Mouse (Mus musculus): ENCODE measurements around the gene Rpl23. TPM values are rescaled to one million over a fixed set of nuclear protein-coding genes. Genes with fewer than 3 reads are reported as not detected.

Rpl23 gene
- polyA plus RNA-seq, 1 experiment from 2014 or later = 774 TPM

DNA sequence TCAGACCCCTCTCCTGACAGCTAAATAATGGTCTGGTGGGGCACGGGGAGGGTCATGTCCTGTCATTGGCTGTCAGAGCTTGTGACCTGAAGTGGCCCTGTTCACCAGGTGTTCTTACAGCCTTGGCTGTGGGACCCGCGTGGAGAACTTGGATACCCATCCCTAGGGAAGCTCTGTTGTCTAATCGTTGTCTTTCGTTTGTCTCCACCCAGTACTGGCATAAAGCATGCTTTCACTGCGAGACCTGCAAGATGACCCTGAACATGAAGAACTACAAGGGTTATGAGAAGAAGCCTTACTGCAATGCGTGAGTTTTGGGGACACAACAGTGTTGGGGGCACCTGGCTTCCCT lies 24.4 kb upstream of the Rpl23 start:
- 56% methylated on average over 7 of the region's 7 CpGs for whole genome bisulfite sequencing
- H3K9ac ChIP-seq (replicated peaks; ENCODE audit: low read depth, low read length) = no peak overlapping the region
- peaks cover 88% of the 10 kb centered on the region for H3K4me1 ChIP-seq (ENCODE audit: control insufficient read depth, insufficient read depth, low read length)
- H3K4me3 ChIP-seq (ENCODE audit: low read depth, low read length) = no peak overlapping the region
- ATAC-seq (ENCODE audit: insufficient number of reproducible peaks, insufficient read depth, low FRiP score, low read depth) = no peak
- H3K4me2 ChIP-seq (replicated peaks; ENCODE audit: low read depth, low read length) = no peak overlapping the region; the same call in 1 of the 2 replicates
- peaks cover 21% of the 10 kb centered on the region for H3K36me3 ChIP-seq (ENCODE audit: control insufficient read depth, insufficient read depth, low read length)
- H3K9me3 ChIP-seq (ENCODE audit: control insufficient read depth, low read depth, low read length) = no peaks in the 10 kb centered on the region
- H3K27me3 ChIP-seq (ENCODE audit: control insufficient read depth, insufficient read depth, low read length) = no peaks in the 10 kb centered on the region
- peak overlapping the region; percentile 92; the same call in 1 of the 2 replicates for H3K27ac ChIP-seq (ENCODE audit: low read length)

- Histone ChIP-seq H3K4me2 (replicated peaks; ENCODE audit: low read depth, low read length) (peak overlapping the region; percentile 48), H3K4me1 (ENCODE audit: control insufficient read depth, insufficient read depth, low read length) (peaks cover 89% of the 10 kb centered on the region), H3K4me3 (ENCODE audit: low read depth, low read length) (no peak overlapping the region; the same call in 1 of the 2 replicates), H3K27me3 (ENCODE audit: control insufficient read depth, insufficient read depth, low read length) (no peaks in the 10 kb centered on the region), H3K9ac (replicated peaks; ENCODE audit: low read depth, low read length) (no peak overlapping the region; the same call in 1 of the 2 replicates), H3K9me3 (ENCODE audit: control insufficient read depth, low read depth, low read length) (no peaks in the 10 kb centered on the region), H3K27ac (ENCODE audit: low read length) (peak overlapping the region; percentile 92), H3K36me3 (ENCODE audit: control insufficient read depth, insufficient read depth, low read length) (peaks cover 21% of the 10 kb centered on the region)
- ATAC-seq (ENCODE audit: insufficient number of reproducible peaks, insufficient read depth, low FRiP score, low read depth) = no peak
- 19% methylated on average over 15 of the region's 15 CpGs for WGBS
These were observed 23.7 kb upstream of the Rpl23 start for GRCm38 (mm10) chr11:97805662-97806612.

DNA sequence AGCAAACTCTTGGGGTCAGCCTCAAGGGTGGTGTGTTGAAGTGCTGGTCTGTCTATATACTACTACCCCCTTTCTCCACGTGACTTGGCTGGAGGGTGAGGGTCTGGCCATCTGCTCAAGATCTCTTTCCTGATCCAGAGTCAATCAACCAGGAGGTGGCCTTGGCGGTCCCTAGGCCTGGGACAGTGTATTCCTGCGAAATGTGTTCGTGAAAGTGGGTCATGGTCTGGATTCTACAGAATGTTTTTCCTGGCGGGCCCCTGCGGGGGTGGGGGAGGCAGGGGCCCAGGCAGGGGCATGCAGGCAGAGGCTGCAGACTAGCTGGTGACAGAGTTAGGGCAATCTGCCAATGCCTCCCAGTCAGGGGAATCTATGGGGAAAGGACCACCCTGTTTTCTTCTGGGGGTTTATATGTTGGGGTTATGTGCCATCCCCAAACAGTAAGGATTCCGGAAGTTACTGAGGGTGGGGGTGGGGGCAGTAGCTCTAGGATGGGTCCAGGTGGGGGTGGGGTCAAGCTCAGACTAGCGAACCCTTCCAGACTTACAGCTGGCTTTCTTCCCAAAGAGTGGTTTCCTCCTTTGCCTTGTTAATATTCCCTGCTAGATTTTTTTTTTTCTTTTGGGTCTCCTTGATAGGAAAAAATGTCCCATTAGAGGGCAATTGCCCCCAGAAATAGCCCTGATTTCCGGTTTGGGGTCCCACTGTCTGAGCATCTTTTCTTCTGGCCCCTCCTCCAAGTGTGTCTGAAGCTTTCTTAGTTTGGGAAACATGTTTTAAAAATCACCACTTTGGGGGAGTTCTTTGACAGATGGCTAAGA lies 22.8 kb upstream of the Rpl23 start:
- no peaks in the 10 kb centered on the region for H3K9me3 ChIP-seq (ENCODE audit: control insufficient read depth, low read depth, low read length)
- peaks cover 82% of the 10 kb centered on the region for H3K4me1 ChIP-seq (ENCODE audit: control insufficient read depth, insufficient read depth, low read length)
- peak overlapping the region; percentile 1; the same call in 1 of the 2 replicates for H3K4me3 ChIP-seq (ENCODE audit: low read depth, low read length)
- H3K27ac ChIP-seq (ENCODE audit: low read length) = peak overlapping the region; percentile 92
- no peak overlapping the region for H3K9ac ChIP-seq (replicated peaks; ENCODE audit: low read depth, low read length)
- peak overlapping the region; percentile 48 for H3K4me2 ChIP-seq (replicated peaks; ENCODE audit: low read depth, low read length)
- no peak for ATAC-seq (ENCODE audit: insufficient number of reproducible peaks, insufficient read depth, low FRiP score, low read depth)
- peaks cover 21% of the 10 kb centered on the region for H3K36me3 ChIP-seq (ENCODE audit: control insufficient read depth, insufficient read depth, low read length)
- WGBS = 12% methylated on average over 9 of the region's 9 CpGs
- H3K27me3 ChIP-seq (ENCODE audit: control insufficient read depth, insufficient read depth, low read length) = no peaks in the 10 kb centered on the region

DNA sequence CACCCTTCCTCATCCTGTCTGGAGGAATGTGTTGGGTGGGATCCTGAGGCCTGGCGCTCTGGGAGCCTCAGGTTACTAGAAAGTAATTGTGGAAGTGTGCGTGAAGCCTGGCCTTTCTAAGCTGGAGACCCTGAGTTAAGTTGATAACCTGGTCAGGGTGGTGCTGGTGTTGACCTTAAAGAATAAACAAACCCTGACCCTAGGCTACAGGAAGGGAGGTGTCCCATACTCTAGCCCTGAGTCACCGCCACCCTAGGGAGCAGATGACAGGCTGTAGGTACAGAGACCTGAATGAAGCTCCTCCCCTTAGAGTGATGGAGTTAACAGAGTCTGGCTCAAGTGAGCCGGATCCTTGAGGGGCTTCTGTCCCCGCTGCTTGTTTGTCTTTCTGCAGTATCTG lies 21.6 kb upstream of the Rpl23 start:
- Histone ChIP-seq H3K27ac (ENCODE audit: low read length) (peak overlapping the region; percentile 92; the same call in 1 of the 2 replicates), H3K9ac (replicated peaks; ENCODE audit: low read depth, low read length) (no peak overlapping the region), H3K4me3 (ENCODE audit: low read depth, low read length) (no peak overlapping the region), H3K4me1 (ENCODE audit: control insufficient read depth, insufficient read depth, low read length) (peaks cover 72% of the 10 kb centered on the region), H3K4me2 (replicated peaks; ENCODE audit: low read depth, low read length) (peak overlapping the region; percentile 48; the same call in 1 of the 2 replicates), H3K9me3 (ENCODE audit: control insufficient read depth, low read depth, low read length) (no peaks in the 10 kb centered on the region), H3K36me3 (ENCODE audit: control insufficient read depth, insufficient read depth, low read length) (peaks cover 18% of the 10 kb centered on the region), H3K27me3 (ENCODE audit: control insufficient read depth, insufficient read depth, low read length) (no peaks in the 10 kb centered on the region)
- ATAC-seq (ENCODE audit: insufficient number of reproducible peaks, insufficient read depth, low FRiP score, low read depth) = no peak
- WGBS = 59% methylated on average over 5 of the region's 5 CpGs

GRCm38 (mm10) chr11:97802495-97802894 lies 20.3 kb upstream of the Rpl23 start:
- 34% methylated on average over 6 of the region's 6 CpGs for WGBS

GRCm38 (mm10) chr11:97802194-97802470 lies 19.9 kb upstream of the Rpl23 start:
- peak overlapping the region; percentile 86; the same call in 1 of the 2 replicates for H3K4me3 ChIP-seq (ENCODE audit: low read depth, low read length)
- WGBS = 12% methylated on average over 1 of the region's 1 CpGs
- no peaks in the 10 kb centered on the region for H3K27me3 ChIP-seq (ENCODE audit: control insufficient read depth, insufficient read depth, low read length)
- peak overlapping the region; percentile 97 for H3K27ac ChIP-seq (ENCODE audit: low read length)
- H3K9me3 ChIP-seq (ENCODE audit: control insufficient read depth, low read depth, low read length) = no peaks in the 10 kb centered on the region
- H3K4me2 ChIP-seq (replicated peaks; ENCODE audit: low read depth, low read length) = peak overlapping the region; percentile 89
- H3K9ac ChIP-seq (replicated peaks; ENCODE audit: low read depth, low read length) = no peak overlapping the region
- peaks cover 55% of the 10 kb centered on the region for H3K4me1 ChIP-seq (ENCODE audit: control insufficient read depth, insufficient read depth, low read length)
- no peak for ATAC-seq (ENCODE audit: insufficient number of reproducible peaks, insufficient read depth, low FRiP score, low read depth)
- H3K36me3 ChIP-seq (ENCODE audit: control insufficient read depth, insufficient read depth, low read length) = peaks cover 3% of the 10 kb centered on the region

More at GRCm38 (mm10) chr11:97802495-97802894, 20.3 kb upstream of the Rpl23 start:
- no peak overlapping the region for H3K9ac ChIP-seq (replicated peaks; ENCODE audit: low read depth, low read length)
- peaks cover 59% of the 10 kb centered on the region for H3K4me1 ChIP-seq (ENCODE audit: control insufficient read depth, insufficient read depth, low read length)
- H3K27me3 ChIP-seq (ENCODE audit: control insufficient read depth, insufficient read depth, low read length) = no peaks in the 10 kb centered on the region
- peak overlapping the region; percentile 97 for H3K27ac ChIP-seq (ENCODE audit: low read length)
- no peak overlapping the region for H3K4me3 ChIP-seq (ENCODE audit: low read depth, low read length)
- ATAC-seq (ENCODE audit: insufficient number of reproducible peaks, insufficient read depth, low FRiP score, low read depth) = no peak
- H3K9me3 ChIP-seq (ENCODE audit: control insufficient read depth, low read depth, low read length) = no peaks in the 10 kb centered on the region
- peak overlapping the region; percentile 89 for H3K4me2 ChIP-seq (replicated peaks; ENCODE audit: low read depth, low read length)
- peaks cover 7% of the 10 kb centered on the region for H3K36me3 ChIP-seq (ENCODE audit: control insufficient read depth, insufficient read depth, low read length)

GRCm38 (mm10) chr11:97801409-97802193 lies 19.4 kb upstream of the Rpl23 start:
- WGBS = 20% methylated on average over 8 of the region's 8 CpGs
- Histone ChIP-seq H3K4me3 (ENCODE audit: low read depth, low read length) (peak overlapping the region; percentile 86), H3K4me2 (replicated peaks; ENCODE audit: low read depth, low read length) (peak overlapping the region; percentile 89), H3K36me3 (ENCODE audit: control insufficient read depth, insufficient read depth, low read length) (no peaks in the 10 kb centered on the region), H3K27me3 (ENCODE audit: control insufficient read depth, insufficient read depth, low read length) (no peaks in the 10 kb centered on the region), H3K9ac (replicated peaks; ENCODE audit: low read depth, low read length) (peak overlapping the region; percentile 86; the same call in 1 of the 2 replicates), H3K4me1 (ENCODE audit: control insufficient read depth, insufficient read depth, low read length) (peaks cover 50% of the 10 kb centered on the region), H3K27ac (ENCODE audit: low read length) (peak overlapping the region; percentile 97), H3K9me3 (ENCODE audit: control insufficient read depth, low read depth, low read length) (no peaks in the 10 kb centered on the region)
- ATAC-seq (ENCODE audit: insufficient number of reproducible peaks, insufficient read depth, low FRiP score, low read depth) = no peak
